Mouse (Mus musculus) brain, adult 2 months (tissue): Measurements from ENCODE around the gene Nedd9.

Source experiments
- DNase-seq: peaks from one replicate; pipeline ENCODE4 v3.0.0; 2011; ENCODE audit warnings: low read depth, low spot score

The Nedd9 gene

GRCm38 (mm10) chr13:41343887-41344266, 143.3 kb downstream of the Nedd9 start:
- DNase-seq, result no peak

- DNase-seq, result no peak
Observed at GRCm38 (mm10) chr13:41343163-41343886, 143.8 kb downstream of the Nedd9 start.

GRCm38 (mm10) chr13:41341422-41341821, 145.7 kb downstream of the Nedd9 start:
- no peak for DNase-seq

- peak; percentile 86 for DNase-seq
Observed at GRCm38 (mm10) chr13:41339653-41340351, 147.4 kb downstream of the Nedd9 start.

- no peak for DNase-seq
Observed at GRCm38 (mm10) chr13:41339195-41339594, 148.0 kb downstream of the Nedd9 start.

GRCm38 (mm10) chr13:41337407-41337806, 149.8 kb downstream of the Nedd9 start:
- DNase-seq, result no peak

GRCm38 (mm10) chr13:41336260-41336659, 150.9 kb downstream of the Nedd9 start:
- no peak for DNase-seq

- DNase-seq, result no peak
Observed at GRCm38 (mm10) chr13:41335767-41336166, 151.4 kb downstream of the Nedd9 start.

GRCm38 (mm10) chr13:41334641-41335000, 152.5 kb downstream of the Nedd9 start:
- DNase-seq, result no peak

DNA sequence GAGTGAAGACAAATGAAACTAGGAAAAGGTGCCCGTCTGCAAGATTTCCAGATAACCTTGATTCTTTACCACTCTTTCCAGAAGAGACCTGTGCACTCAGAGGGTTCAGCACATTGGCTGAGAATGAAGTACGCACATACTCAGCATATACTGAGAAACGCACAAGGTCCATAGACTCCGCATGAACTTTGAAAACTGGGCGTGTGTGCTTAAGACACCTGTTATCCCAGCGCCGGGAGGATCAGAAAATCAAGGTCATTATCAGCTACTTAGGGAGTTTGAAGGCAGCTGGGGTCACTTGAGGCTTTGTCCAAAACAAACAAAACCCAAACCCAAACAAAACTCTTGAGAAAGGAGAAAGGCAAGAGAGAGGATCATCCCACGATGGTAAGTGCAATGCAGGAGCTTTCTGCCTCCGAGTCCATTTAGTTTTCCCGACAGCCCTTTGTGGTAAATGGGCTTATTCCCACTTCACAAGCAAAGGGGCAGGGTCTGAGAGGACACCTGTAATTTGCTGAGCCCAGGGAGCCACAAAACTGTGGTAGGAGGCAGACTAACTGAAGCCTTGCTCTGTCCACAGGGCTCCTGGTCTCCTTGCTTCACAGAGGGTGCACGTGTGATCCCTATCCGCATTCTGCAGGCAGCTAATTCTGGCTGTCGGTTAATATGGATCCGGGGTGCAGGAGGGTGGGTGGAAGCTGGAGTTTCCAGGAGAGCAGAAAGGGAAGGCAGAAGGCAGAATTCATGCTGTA, 153.1 kb downstream of the Nedd9 start:
- no peak for DNase-seq

- no peak for DNase-seq
Observed at GRCm38 (mm10) chr13:41331671-41332340, 155.4 kb downstream of the Nedd9 start.

DNA sequence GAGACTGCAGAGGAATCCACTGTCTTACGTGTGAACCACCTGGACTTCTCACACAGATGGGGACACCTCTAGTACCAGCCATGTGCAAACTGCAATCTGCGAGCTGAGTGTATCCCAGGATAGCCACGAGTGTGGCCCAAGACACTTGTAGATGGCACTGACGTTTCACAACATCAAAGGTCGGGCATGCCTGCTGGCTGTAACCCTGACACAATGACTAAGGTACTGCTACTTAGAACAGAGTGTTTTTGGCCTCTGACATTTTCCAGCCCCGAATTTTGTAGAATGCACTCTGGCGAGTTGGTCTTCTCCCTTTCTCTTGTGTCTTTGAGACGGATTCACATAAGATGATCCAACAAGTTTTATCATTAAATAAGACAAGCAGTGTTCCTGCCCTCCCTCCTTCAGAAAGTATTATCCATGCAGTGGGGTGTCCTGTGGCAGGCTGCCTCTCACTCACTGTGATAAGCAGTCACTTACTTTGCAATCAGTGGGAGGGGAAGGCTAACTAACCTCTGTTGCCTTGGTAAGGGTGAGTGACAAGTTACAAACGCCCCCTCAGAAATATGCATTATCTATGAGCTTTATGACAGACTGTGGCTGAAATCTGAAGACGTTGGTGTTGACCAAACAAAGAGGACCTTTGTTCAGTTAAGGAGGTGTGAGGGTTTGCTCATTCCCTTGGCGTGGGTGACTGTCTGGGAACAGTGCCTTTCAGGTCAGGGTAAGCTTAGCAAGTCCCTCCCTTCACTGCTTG, 156.4 kb downstream of the Nedd9 start:
- DNase-seq, result no peak

DNA sequence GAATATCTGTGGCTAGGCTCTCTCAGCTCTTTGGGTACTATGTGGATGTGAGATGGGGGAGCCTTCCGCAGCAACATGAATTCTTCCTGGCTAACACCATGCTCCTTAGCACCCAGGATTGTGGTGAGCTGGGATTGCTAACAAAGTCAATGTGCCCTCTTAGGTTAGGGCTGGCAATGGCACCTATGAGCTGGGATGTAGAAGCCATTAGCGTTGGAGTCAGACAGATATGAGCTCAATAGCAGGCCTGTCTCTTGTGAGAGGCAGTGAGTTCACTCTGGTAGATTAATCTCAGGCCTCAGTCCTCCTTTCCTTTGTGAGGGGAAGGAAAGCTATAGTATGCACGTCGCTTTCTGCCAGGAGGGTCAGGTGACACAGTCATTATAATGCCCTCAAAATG, 157.1 kb downstream of the Nedd9 start:
- DNase-seq, result no peak

DNA sequence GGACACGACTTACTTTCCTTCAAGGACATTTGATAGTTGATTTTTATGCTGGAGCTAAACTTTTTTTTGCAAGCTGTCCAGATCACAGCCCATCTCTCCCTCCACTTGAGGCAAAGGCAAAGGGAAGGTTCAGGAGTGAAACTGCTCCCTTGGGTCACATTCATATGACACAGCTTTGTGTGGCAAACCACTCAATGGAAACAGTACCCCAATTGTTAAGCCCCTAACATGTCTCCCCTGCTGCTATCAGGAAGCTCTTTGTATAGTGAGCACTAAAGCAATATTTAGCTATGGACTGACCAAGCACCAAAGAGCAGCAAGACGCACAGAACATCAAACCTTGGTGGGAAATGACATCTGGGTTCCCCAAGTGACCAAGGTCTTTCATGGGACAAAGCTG, 158.7 kb downstream of the Nedd9 start:
- DNase-seq, result no peak

DNA sequence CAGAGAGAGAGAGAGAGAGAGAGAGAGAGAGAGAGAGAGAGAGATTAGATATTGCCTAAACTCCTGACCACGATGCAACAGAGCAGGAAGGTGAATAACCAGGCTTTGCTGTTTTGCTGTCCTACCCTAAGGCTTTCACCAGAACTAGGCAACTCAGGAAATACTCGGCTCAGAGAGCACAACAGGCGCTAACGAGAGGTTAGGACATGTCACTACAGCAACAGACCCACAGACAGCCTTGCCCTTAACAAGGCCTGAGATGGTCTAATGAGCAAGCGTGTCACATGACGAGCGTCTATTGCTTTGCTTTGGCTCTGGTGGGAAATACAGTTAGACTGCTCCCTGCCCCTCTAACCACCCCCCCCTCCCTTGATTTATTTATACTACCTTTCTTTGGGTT, 159.6 kb downstream of the Nedd9 start:
- DNase-seq, result no peak

DNA sequence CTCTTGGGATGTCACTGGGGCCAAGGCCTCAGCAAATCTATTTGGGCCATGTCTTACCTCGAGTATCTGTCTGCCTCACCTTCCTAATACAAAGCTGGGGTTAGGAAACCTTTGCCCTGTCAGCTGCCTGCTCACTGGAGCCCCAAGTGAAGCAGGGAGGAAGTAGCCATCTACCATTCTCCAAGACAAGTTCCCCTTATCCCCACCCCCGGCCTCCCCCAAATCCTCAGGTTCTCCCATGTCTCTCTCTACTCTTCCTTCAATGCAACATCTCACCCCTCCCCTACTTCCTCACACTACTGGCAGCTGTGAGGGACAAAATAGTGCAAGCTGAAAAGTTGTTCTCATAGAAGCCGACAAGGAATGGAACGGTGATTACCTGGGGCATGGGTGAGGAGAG, 161.0 kb downstream of the Nedd9 start:
- DNase-seq, result no peak

DNA sequence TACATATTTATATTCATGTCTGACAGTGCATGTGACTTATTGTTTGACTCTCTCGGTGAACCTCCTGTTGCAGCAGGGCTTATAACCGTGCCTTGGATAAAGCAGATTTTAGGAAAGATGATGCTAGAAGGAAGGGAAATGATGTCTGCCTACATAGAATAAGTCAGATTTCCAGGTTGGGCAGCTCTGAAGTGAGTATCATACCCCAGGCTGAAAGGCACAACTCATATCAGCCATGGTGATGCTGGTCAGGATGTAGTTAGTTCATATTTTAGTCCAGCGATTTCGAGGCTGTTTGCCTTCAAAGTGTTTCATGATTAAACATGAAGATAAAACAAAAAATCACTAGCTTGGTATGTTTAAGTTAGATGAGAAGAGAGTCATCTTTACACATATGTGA, 161.8 kb downstream of the Nedd9 start:
- DNase-seq, result no peak

GRCm38 (mm10) chr13:41324631-41325030, 162.5 kb downstream of the Nedd9 start:
- no peak for DNase-seq

DNA sequence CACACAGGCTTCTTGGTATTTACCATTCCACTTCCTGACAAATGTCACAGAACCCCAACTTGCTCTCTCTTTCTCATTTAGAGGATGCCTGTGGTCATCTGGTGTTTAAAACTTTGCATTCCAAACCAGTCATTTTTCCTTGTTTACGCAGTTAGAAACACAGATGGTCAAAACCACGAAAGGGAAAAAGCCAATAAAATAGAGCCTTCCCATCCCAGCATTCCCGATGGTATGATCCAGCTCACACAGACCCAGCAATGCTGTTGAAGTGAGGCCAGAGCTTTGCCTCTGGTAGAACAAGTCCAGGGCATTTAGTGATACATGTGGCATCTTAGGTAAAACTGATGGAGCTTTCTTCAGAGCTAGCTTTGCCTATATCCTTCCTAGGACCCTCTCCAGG, 165.7 kb downstream of the Nedd9 start:
- DNase-seq, result no peak

- no peak for DNase-seq
Observed at GRCm38 (mm10) chr13:41320749-41321148, 166.4 kb downstream of the Nedd9 start.

- DNase-seq, result peak; percentile 73
Observed at GRCm38 (mm10) chr13:41302716-41303115, 184.4 kb downstream of the Nedd9 start.
